Mouse (Mus musculus): Measurements from ENCODE around the gene Pim1.

- no peak for TF ChIP-seq GATA1 (IDR thresholded peaks at IDR 0.05; ENCODE audit: low read length)
- TF ChIP-seq TAL1 (IDR thresholded peaks at IDR 0.05; ENCODE audit: low read length) = no peak
These were observed 32.6 kb upstream of the Pim1 start for GRCm38 (mm10) chr17:29457795-29458560.

Data from erythroblast, embryonic 14.5 days (primary cell).